Mouse (Mus musculus) neural tube, embryonic 11.5 days (tissue): ENCODE measurements at regions not wholly inside any gene's neighbourhood (a gene's known extent, or its start where the extent isn't known, plus 50 kb on each side); places are given as distances from the start of the nearest gene placed in this dataset.
A peak's percentile ranks its signal among the peaks of the same experiment; 100 is the strongest.

Experiments
- ATAC-seq: fragments of 200-750 bp; cut with Nextera tagmentation; 2 replicates; pipeline ENCODE4 v1.8.0; 2017; ENCODE audit warnings: moderate number of reproducible peaks, mild to moderate bottlenecking, moderate TSS enrichment, moderate library complexity; ENCODE audit not compliant: insufficient read depth, low FRiP score, low TSS enrichment
- DNase-seq: peaks from one replicate; pipeline ENCODE4 v3.0.0-alpha.2; 2015; ENCODE audit warnings: low spot score
- H3K27ac ChIP-seq: fragments of 300-500 bp; sonication (generic); 2 replicates; pipeline ENCODE4 v1.5.1; 2014; ENCODE audit warnings: low read depth, mild to moderate bottlenecking, low read length
- H3K27me3 ChIP-seq: fragments of 300-500 bp; sonication (generic); 2 replicates; pipeline ENCODE4 v1.6.1; 2014; ENCODE audit warnings: mild to moderate bottlenecking, low read length, mixed read lengths; ENCODE audit not compliant: control insufficient read depth, insufficient read depth
- H3K36me3 ChIP-seq: fragments of 300-500 bp; sonication (generic); 2 replicates; pipeline ENCODE4 v1.6.1; 2014; ENCODE audit warnings: mild to moderate bottlenecking, low read length, moderate library complexity, mixed read lengths; ENCODE audit not compliant: control insufficient read depth, insufficient read depth
- H3K4me1 ChIP-seq: fragments of 300-500 bp; sonication (generic); 2 replicates; pipeline ENCODE4 v1.6.1; 2014; ENCODE audit warnings: low read length, mixed read lengths; ENCODE audit not compliant: control insufficient read depth, insufficient read depth
- H3K4me2 ChIP-seq: fragments of 300-500 bp; sonication (generic); 2 replicates; pipeline ENCODE4 v1.6.1; 2014; ENCODE audit warnings: low read depth, mild to moderate bottlenecking, moderate library complexity
- H3K4me3 ChIP-seq: fragments of 300-500 bp; sonication (generic); 2 replicates; pipeline ENCODE4 v1.5.1; 2014; ENCODE audit warnings: low read depth, low read length
- H3K9ac ChIP-seq: fragments of 300-500 bp; sonication (generic); 2 replicates; pipeline ENCODE4 v1.6.1; 2014; ENCODE audit warnings: mild to moderate bottlenecking, low read length
- H3K9me3 ChIP-seq: fragments of 300-500 bp; sonication (generic); 2 replicates; pipeline ENCODE4 v1.6.1; 2016; ENCODE audit warnings: low read length; ENCODE audit not compliant: control insufficient read depth
- WGBS: fragments of 180-500 bp; shearing (Covaris S2); extraction: QIAGEN DNeasy Blood & Tissue Kit; methylation state at CpG from one replicate; pipeline ENCODE4 v1.1.7; 2014; 5-methylcytosine and 5-hydroxymethylcytosine counted together

GRCm38 (mm10) chr17:85823036-85823435, 135.0 kb upstream of the Six2 start:
- Histone ChIP-seq H3K27me3 (no peaks in the 10 kb centered on the region), H3K9ac (no peak overlapping the region), H3K4me2 (no peak overlapping the region), H3K9me3 (no peaks in the 10 kb centered on the region), H3K4me3 (no peak overlapping the region), H3K4me1 (0 out of 2 replicates have a peak, but pooled peaks cover 2% of the 10 kb centered on the region), H3K27ac (no peak overlapping the region), H3K36me3 (no peaks in the 10 kb centered on the region)
- no peak for DNase-seq
- ATAC-seq: no peak
- 77% methylated on average over 19 of the region's 19 CpGs for WGBS

- no peaks in the 10 kb centered on the region for H3K36me3 ChIP-seq
- H3K4me3 ChIP-seq: no peak overlapping the region
- no peak for DNase-seq
- no peak overlapping the region for H3K9ac ChIP-seq
- H3K4me1 ChIP-seq: 0 out of 2 replicates have a peak, but pooled peaks cover 2% of the 10 kb centered on the region
- H3K27ac ChIP-seq: no peak overlapping the region
- no peaks in the 10 kb centered on the region for H3K9me3 ChIP-seq
- ATAC-seq: no peak
- 91% methylated on average over 4 of the region's 4 CpGs for WGBS
- H3K4me2 ChIP-seq: no peak overlapping the region
- no peaks in the 10 kb centered on the region for H3K27me3 ChIP-seq
Measured at GRCm38 (mm10) chr17:85821861-85822260, 133.8 kb upstream of the Six2 start.

DNA sequence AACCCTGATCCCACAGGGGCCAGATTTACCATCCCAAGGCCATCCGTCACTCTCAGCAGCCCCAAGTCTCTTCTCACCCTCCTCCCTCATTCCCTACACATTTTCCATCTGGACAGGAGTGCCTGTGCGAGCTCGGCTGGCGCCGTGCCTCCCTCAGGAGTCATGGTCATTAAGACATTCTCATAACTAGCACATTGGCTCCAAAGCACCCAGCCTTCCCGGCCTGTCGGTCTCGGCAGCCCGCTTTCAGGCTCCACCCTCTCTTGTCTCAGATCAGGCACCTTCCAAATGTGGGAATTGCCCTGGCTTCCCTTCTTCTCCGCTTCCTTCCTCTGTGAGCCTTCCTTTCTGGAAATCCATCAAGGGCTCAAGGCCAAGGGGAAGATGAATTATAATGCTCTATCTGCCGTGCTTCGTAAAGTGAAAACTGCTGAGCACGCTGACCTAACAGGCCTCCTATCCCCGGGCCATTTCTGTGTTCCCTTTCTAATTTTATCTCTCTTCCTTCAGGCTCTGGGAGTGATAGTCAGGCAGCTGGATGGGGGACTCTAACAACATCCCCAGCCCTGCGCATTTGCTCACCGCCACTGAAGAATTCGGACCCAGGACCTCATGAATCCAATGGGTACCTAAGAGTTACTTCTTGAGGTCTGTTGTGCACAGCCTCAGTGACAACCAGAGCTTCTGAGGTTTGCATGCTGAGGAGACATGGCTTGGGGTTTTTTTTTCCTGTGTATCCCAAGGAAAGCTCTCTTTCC, 130.2 kb upstream of the Six2 start:
- no peak for ATAC-seq
- WGBS: 76% methylated on average over 17 of the region's 17 CpGs
- H3K27me3 ChIP-seq: no peaks in the 10 kb centered on the region

GRCm38 (mm10) chr17:85816521-85816920, 128.4 kb upstream of the Six2 start:
- ATAC-seq: no peak
- 96% methylated on average over 8 of the region's 8 CpGs for WGBS
- H3K4me2 ChIP-seq: no peak overlapping the region
- no peak overlapping the region for H3K9ac ChIP-seq
- no peaks in the 10 kb centered on the region for H3K27me3 ChIP-seq
- H3K4me1 ChIP-seq: no peaks in the 10 kb centered on the region
- H3K4me3 ChIP-seq: no peak overlapping the region
- H3K27ac ChIP-seq: no peak overlapping the region
- no peaks in the 10 kb centered on the region for H3K9me3 ChIP-seq
- H3K36me3 ChIP-seq: no peaks in the 10 kb centered on the region
- no peak for DNase-seq

More for the DNA sequence above, 130.2 kb upstream of the Six2 start:
- H3K4me3 ChIP-seq: no peak overlapping the region
- H3K9ac ChIP-seq: no peak overlapping the region
- no peaks in the 10 kb centered on the region for H3K9me3 ChIP-seq
- H3K36me3 ChIP-seq: no peaks in the 10 kb centered on the region
- H3K4me2 ChIP-seq: no peak overlapping the region
- H3K4me1 ChIP-seq: no peaks in the 10 kb centered on the region
- peak; percentile 25 for DNase-seq
- H3K27ac ChIP-seq: no peak overlapping the region

- no peaks in the 10 kb centered on the region for H3K4me1 ChIP-seq
- ATAC-seq (no peak), DNase-seq (no peak)
- H3K9ac ChIP-seq: no peak overlapping the region
- H3K9me3 ChIP-seq: no peaks in the 10 kb centered on the region
- H3K27me3 ChIP-seq: no peaks in the 10 kb centered on the region
- 91% methylated on average over 8 of the region's 8 CpGs for WGBS
- no peaks in the 10 kb centered on the region for H3K36me3 ChIP-seq
- no peak overlapping the region for H3K4me2 ChIP-seq
- H3K27ac ChIP-seq: no peak overlapping the region
- H3K4me3 ChIP-seq: no peak overlapping the region
Measured at GRCm38 (mm10) chr17:85816056-85816455, 128.0 kb upstream of the Six2 start.

DNA sequence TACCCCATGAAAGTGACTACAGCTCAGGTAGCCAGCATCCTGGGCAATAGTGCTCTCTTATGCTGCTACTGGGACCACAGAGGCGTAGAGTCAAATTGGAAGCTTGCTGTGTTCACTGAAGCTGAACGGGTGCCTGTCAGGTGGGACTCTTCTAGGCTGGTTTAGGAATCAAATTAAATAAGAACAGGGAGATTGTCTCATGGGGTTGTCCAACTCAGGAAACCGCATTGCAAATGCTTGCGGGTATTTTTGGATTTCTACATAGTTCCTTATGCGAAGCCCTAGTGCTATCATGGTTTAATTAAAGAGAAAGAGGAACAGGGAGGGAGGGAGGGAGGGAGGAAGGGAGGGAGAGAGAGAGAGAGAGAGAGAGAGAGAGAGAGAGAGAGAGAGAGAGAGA, 120.5 kb upstream of the Six2 start:
- DNase-seq: no peak
- Histone ChIP-seq H3K27ac (no peak overlapping the region), H3K4me2 (no peak overlapping the region), H3K4me3 (no peak overlapping the region), H3K9me3 (no peaks in the 10 kb centered on the region), H3K4me1 (no peaks in the 10 kb centered on the region), H3K27me3 (no peaks in the 10 kb centered on the region), H3K9ac (no peak overlapping the region), H3K36me3 (no peaks in the 10 kb centered on the region)
- 78% methylated on average over 5 of the region's 5 CpGs for WGBS
- ATAC-seq: no peak

GRCm38 (mm10) chr17:85805726-85806359, 117.8 kb upstream of the Six2 start:
- no peaks in the 10 kb centered on the region for H3K36me3 ChIP-seq
- H3K4me1 ChIP-seq: peaks cover 2% of the 10 kb centered on the region
- DNase-seq (no peak), ATAC-seq (no peak)
- 50% methylated on average over 13 of the region's 13 CpGs for WGBS
- H3K27me3 ChIP-seq: peaks cover 21% of the 10 kb centered on the region
- H3K4me3 ChIP-seq: no peak overlapping the region
- no peaks in the 10 kb centered on the region for H3K9me3 ChIP-seq
- no peak overlapping the region for H3K27ac ChIP-seq
- no peak overlapping the region for H3K4me2 ChIP-seq
- no peak overlapping the region for H3K9ac ChIP-seq

DNA sequence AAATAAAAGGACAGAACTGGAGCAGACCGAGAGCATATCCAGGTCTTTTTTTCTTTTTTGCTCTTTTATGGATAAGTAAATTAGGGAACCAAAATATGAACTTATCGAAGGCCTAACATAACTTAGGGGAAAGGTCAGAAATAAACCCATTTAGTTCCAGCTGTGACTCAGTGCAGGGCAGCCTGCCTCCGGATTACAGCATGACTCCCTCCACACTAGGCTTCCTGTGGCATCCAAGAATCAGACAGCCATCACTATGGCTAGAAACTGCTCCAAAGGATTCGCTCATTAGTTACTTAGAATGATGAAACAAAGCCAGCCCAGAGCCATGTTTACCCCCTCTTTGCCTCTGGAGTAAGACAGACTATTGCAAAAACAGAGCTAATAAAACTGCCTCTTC, 116.6 kb upstream of the Six2 start:
- 66% methylated on average over 4 of the region's 4 CpGs for WGBS
- no peak overlapping the region for H3K4me3 ChIP-seq
- no peaks in the 10 kb centered on the region for H3K9me3 ChIP-seq
- no peak overlapping the region for H3K27ac ChIP-seq
- H3K4me2 ChIP-seq: no peak overlapping the region
- H3K4me1 ChIP-seq: peaks cover 13% of the 10 kb centered on the region
- ATAC-seq (no peak), DNase-seq (no peak)
- no peak overlapping the region for H3K9ac ChIP-seq
- no peaks in the 10 kb centered on the region for H3K36me3 ChIP-seq
- H3K27me3 ChIP-seq: peaks cover 30% of the 10 kb centered on the region

DNA sequence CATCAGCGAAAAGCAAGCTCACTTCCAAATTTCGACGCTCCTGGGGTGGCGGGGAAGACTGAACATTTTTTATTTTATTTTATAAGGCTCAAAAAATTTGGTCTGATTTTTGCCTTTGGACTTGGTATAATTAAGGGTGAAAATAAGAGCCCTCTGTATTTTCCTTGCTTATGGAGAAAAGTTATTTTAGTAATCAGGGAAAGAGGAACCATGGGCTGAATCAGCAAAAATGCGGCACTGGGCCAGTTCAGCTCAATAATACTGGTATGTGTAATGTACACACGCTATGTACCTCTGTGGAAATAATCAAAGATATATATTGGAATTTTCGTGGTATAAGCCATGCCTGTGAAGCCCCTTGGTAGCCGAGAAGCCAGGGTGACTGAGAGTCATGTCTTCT, 113.7 kb upstream of the Six2 start:
- WGBS: 83% methylated on average over 8 of the region's 8 CpGs
- peaks cover 36% of the 10 kb centered on the region for H3K27me3 ChIP-seq
- no peak for DNase-seq
- H3K36me3 ChIP-seq: no peaks in the 10 kb centered on the region
- H3K9me3 ChIP-seq: no peaks in the 10 kb centered on the region
- H3K4me3 ChIP-seq: no peak overlapping the region
- H3K9ac ChIP-seq: no peak overlapping the region
- ATAC-seq: no peak
- peaks cover 22% of the 10 kb centered on the region for H3K4me1 ChIP-seq
- no peak overlapping the region for H3K27ac ChIP-seq
- no peak overlapping the region for H3K4me2 ChIP-seq
